In the genomic region with DNA sequence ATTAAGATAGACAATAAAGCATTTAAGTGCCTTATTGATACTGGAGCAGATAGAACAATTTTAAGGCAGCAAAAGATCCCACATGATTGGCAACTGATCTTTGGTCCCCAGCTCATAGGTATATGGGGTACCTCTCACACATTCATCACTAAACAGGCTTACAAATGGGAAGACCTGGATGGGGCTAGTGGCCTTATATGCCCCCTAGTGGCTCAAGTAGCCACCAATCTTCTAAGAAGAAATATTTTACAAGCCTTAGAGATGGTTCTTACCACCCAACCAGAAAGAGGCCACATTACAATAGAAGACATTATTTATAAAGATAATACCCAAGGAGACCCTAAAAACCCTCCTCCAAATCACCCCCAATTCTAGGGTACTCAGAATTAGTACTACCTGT, we compare ENCODE assay signal across 39 mouse cellular contexts. TPM values are rescaled to one million over a fixed set of nuclear protein-coding genes. Genes with fewer than 3 reads are reported as not detected.
"Had no signal": no experiment of that assay in that cellular context is flagged by ENCODE, and none has a peak within 500 bp of the region (broad histone marks: within the 10 kb centered on the region; RNA-seq: fewer than 3 reads in every experiment).

No protein-coding gene starts in this region.

- DNase-seq: cerebellum, adult 9-10 months; cerebellum, adult 9-11 months; cerebellum, postnatal 10 days; cerebellum, postnatal 14 days; cerebellum, postnatal 25 days; cerebellum, postnatal 36 days; embryo, embryonic 11 days; forebrain, postnatal 0 days; gastrocnemius, adult 2 months; gastrocnemius, postnatal 10 days; gastrocnemius, postnatal 14 days; gastrocnemius, postnatal 25 days; gastrocnemius, postnatal 36 days; heart, adult 11 months; heart, adult 18-20 months; heart, adult 2 months had no signal

- H3K4me3 ChIP-seq: embryonic facial prominence, embryonic 10.5 days; embryonic facial prominence, embryonic 12.5 days; embryonic facial prominence, embryonic 13.5 days; embryonic facial prominence, embryonic 15.5 days; erythroblast, embryonic 14.5 days; forebrain, embryonic 10.5 days; forebrain, embryonic 12.5 days; forebrain, embryonic 13.5 days; forebrain, embryonic 15.5 days; gastrocnemius, adult 2 months; heart, adult 2 months had no signal

- H3K27ac ChIP-seq: embryonic facial prominence, embryonic 10.5 days; embryonic facial prominence, embryonic 12.5 days; embryonic facial prominence, embryonic 13.5 days; embryonic facial prominence, embryonic 15.5 days; forebrain, embryonic 10.5 days; forebrain, embryonic 12.5 days; forebrain, embryonic 13.5 days; forebrain, embryonic 15.5 days; gastrocnemius, adult 2 months; heart, adult 2 months had no signal

- H3K9ac ChIP-seq: embryonic facial prominence, embryonic 12.5 days; embryonic facial prominence, embryonic 13.5 days; embryonic facial prominence, embryonic 15.5 days; forebrain, embryonic 12.5 days; forebrain, embryonic 13.5 days; forebrain, embryonic 15.5 days; forebrain, postnatal 0 days had no signal

- H3K4me1 ChIP-seq: embryonic facial prominence, embryonic 10.5 days; embryonic facial prominence, embryonic 12.5 days; embryonic facial prominence, embryonic 13.5 days; embryonic facial prominence, embryonic 15.5 days; forebrain, embryonic 10.5 days; forebrain, embryonic 12.5 days; forebrain, embryonic 13.5 days; forebrain, embryonic 15.5 days had no signal

- H3K36me3 ChIP-seq: embryonic facial prominence, embryonic 10.5 days; embryonic facial prominence, embryonic 12.5 days; embryonic facial prominence, embryonic 13.5 days; embryonic facial prominence, embryonic 15.5 days; forebrain, embryonic 10.5 days; forebrain, embryonic 12.5 days; forebrain, embryonic 15.5 days had no signal

- H3K27me3 ChIP-seq: embryonic facial prominence, embryonic 12.5 days; embryonic facial prominence, embryonic 13.5 days; embryonic facial prominence, embryonic 15.5 days; forebrain, embryonic 12.5 days; forebrain, embryonic 13.5 days; forebrain, embryonic 15.5 days had no signal

- H3K4me2 ChIP-seq: embryonic facial prominence, embryonic 12.5 days; embryonic facial prominence, embryonic 13.5 days; embryonic facial prominence, embryonic 15.5 days; forebrain, embryonic 12.5 days; forebrain, embryonic 13.5 days; forebrain, embryonic 15.5 days had no signal

RNA-seq across cellular contexts. Expression of gene Olfr402, which starts 7.5 kb away (rescaled TPM):
- total RNA-seq: common myeloid progenitor, adult 5-6 weeks; forebrain, postnatal 0 days; gastrocnemius, adult 18-20 months; gastrocnemius, adult 2 months; gastrocnemius, adult 8-10 months; gastrocnemius, postnatal 10 days; gastrocnemius, postnatal 14 days; gastrocnemius, postnatal 25 days; gastrocnemius, postnatal 36 days; gastrocnemius, postnatal 4 days; granulocyte monocyte progenitor cell, adult 5-6 weeks; heart, adult 18-20 months; heart, adult 2 months; heart, adult 8-10 months had no signal
- polyA plus RNA-seq: cortical plate, adult 2 months; embryonic facial prominence, embryonic 10.5 days; embryonic facial prominence, embryonic 11.5 days; embryonic facial prominence, embryonic 12.5 days; embryonic facial prominence, embryonic 13.5 days; embryonic facial prominence, embryonic 14.5 days; embryonic facial prominence, embryonic 15.5 days; erythroblast, embryonic 14.5 days; forebrain, embryonic 10.5 days; forebrain, embryonic 11.5 days; forebrain, embryonic 12.5 days; forebrain, embryonic 13.5 days; forebrain, embryonic 14.5 days; forebrain, embryonic 15.5 days; forebrain, embryonic 16.5 days; forebrain, postnatal 0 days; frontal cortex, adult 2 months; gonadal fat pad, adult 2 months; heart, adult 2 months had no signal

RNA-seq across cellular contexts. Expression of gene Olfr401, which starts 32.4 kb away (rescaled TPM):
- total RNA-seq: common myeloid progenitor, adult 5-6 weeks; forebrain, postnatal 0 days; gastrocnemius, adult 18-20 months; gastrocnemius, adult 2 months; gastrocnemius, adult 8-10 months; gastrocnemius, postnatal 10 days; gastrocnemius, postnatal 14 days; gastrocnemius, postnatal 25 days; gastrocnemius, postnatal 36 days; gastrocnemius, postnatal 4 days; granulocyte monocyte progenitor cell, adult 5-6 weeks; heart, adult 18-20 months; heart, adult 2 months; heart, adult 8-10 months had no signal
- polyA plus RNA-seq: cortical plate, adult 2 months; embryonic facial prominence, embryonic 10.5 days; embryonic facial prominence, embryonic 11.5 days; embryonic facial prominence, embryonic 12.5 days; embryonic facial prominence, embryonic 13.5 days; embryonic facial prominence, embryonic 14.5 days; embryonic facial prominence, embryonic 15.5 days; erythroblast, embryonic 14.5 days; forebrain, embryonic 10.5 days; forebrain, embryonic 11.5 days; forebrain, embryonic 12.5 days; forebrain, embryonic 13.5 days; forebrain, embryonic 14.5 days; forebrain, embryonic 15.5 days; forebrain, embryonic 16.5 days; forebrain, postnatal 0 days; frontal cortex, adult 2 months; gonadal fat pad, adult 2 months; heart, adult 2 months had no signal

RNA-seq across cellular contexts. Expression of gene Olfr403, which starts 40.2 kb away (rescaled TPM):
- total RNA-seq: common myeloid progenitor, adult 5-6 weeks; forebrain, postnatal 0 days; gastrocnemius, adult 18-20 months; gastrocnemius, adult 2 months; gastrocnemius, adult 8-10 months; gastrocnemius, postnatal 10 days; gastrocnemius, postnatal 14 days; gastrocnemius, postnatal 25 days; gastrocnemius, postnatal 36 days; gastrocnemius, postnatal 4 days; granulocyte monocyte progenitor cell, adult 5-6 weeks; heart, adult 18-20 months; heart, adult 2 months; heart, adult 8-10 months had no signal
- polyA plus RNA-seq: cortical plate, adult 2 months; embryonic facial prominence, embryonic 10.5 days; embryonic facial prominence, embryonic 11.5 days; embryonic facial prominence, embryonic 12.5 days; embryonic facial prominence, embryonic 13.5 days; embryonic facial prominence, embryonic 14.5 days; embryonic facial prominence, embryonic 15.5 days; erythroblast, embryonic 14.5 days; forebrain, embryonic 10.5 days; forebrain, embryonic 11.5 days; forebrain, embryonic 12.5 days; forebrain, embryonic 13.5 days; forebrain, embryonic 14.5 days; forebrain, embryonic 15.5 days; forebrain, embryonic 16.5 days; forebrain, postnatal 0 days; frontal cortex, adult 2 months; gonadal fat pad, adult 2 months; heart, adult 2 months had no signal
